Mouse (Mus musculus) intestine, embryonic 15.5 days (tissue): ENCODE results near the gene Gm10203. TPM values are rescaled to one million over a fixed set of nuclear protein-coding genes. Genes with fewer than 3 reads are reported as not detected.
"Not testable (repeated sequence)": the region's sequence is repeated elsewhere in the genome, so short reads cannot be mapped to it uniquely, and the experiment has no call there.

Source experiments
- ATAC-seq: fragments of 200-750 bp; cut with Nextera tagmentation; 2 replicates; pipeline ENCODE4 v1.8.0; 2017; ENCODE audit warnings: moderate TSS enrichment, moderate library complexity
- H3K27ac ChIP-seq: fragments of 300-500 bp; sonication (generic); 2 replicates; pipeline ENCODE4 v1.5.1; 2015; ENCODE audit warnings: mild to moderate bottlenecking, inconsistent platforms
- H3K27me3 ChIP-seq: fragments of 300-500 bp; sonication (generic); replicated peaks from 2 replicates; pipeline ENCODE4 v1.6.1; 2015; ENCODE audit warnings: inconsistent platforms
- H3K36me3 ChIP-seq: fragments of 300-500 bp; sonication (generic); 2 replicates; pipeline ENCODE4 v1.6.1; 2015; ENCODE audit warnings: inconsistent platforms
- H3K4me1 ChIP-seq: fragments of 300-500 bp; sonication (generic); replicated peaks from 2 replicates; pipeline ENCODE4 v1.6.1; 2015; ENCODE audit warnings: inconsistent platforms
- H3K4me2 ChIP-seq: fragments of 300-500 bp; sonication (generic); replicated peaks from 2 replicates; pipeline ENCODE4 v1.6.1; 2015; ENCODE audit warnings: mild to moderate bottlenecking, inconsistent platforms
- H3K4me3 ChIP-seq: fragments of 300-500 bp; sonication (generic); replicated peaks from 2 replicates; pipeline ENCODE4 v1.5.1; 2015; ENCODE audit warnings: inconsistent platforms
- H3K9ac ChIP-seq: fragments of 300-500 bp; sonication (generic); 2 replicates; pipeline ENCODE4 v1.6.1; 2015; ENCODE audit warnings: inconsistent platforms
- H3K9me3 ChIP-seq: fragments of 300-500 bp; sonication (generic); 2 replicates; pipeline ENCODE4 v1.6.1; 2016; ENCODE audit warnings: inconsistent platforms
- WGBS: fragments of 180-500 bp; shearing (Covaris S2); methylation state at CpG from one replicate; pipeline ENCODE4 v1.1.7; 2015; 5-methylcytosine and 5-hydroxymethylcytosine counted together
- polyA plus RNA-seq: library from polyadenylated mRNA; unstranded; fragments of >200 nt; fragmentation: Nextera tagmentation; extraction: Ambion mirVana; gene quantifications from 2 replicates; pipeline ENCODE4 v1.2.1, GENCODE M21; 2015

Gene Gm10203
- not detected in 2 replicates for polyA plus RNA-seq

- not testable (repeated sequence) for ATAC-seq, H3K36me3 ChIP-seq, H3K9me3 ChIP-seq, H3K27ac ChIP-seq, H3K4me1 ChIP-seq, H3K4me3 ChIP-seq, H3K27me3 ChIP-seq, H3K4me2 ChIP-seq, H3K9ac ChIP-seq
- WGBS = 85% methylated on average over 8 of the region's 8 CpGs
Measured at GRCm38 (mm10) chr6:149129870-149130269, at the start of gene Gm10203. Gm10203 (plus strand) TSS chr6:149130170.

GRCm38 (mm10) chr6:149092406-149092805 lies 37.6 kb upstream of the Gm10203 start:
- WGBS = 92% methylated on average over 6 of the region's 6 CpGs
- H3K4me3 ChIP-seq = no peak overlapping the region
- no peaks in the 10 kb centered on the region; the same call in 1 of the 2 replicates for H3K4me1 ChIP-seq

GRCm38 (mm10) chr6:149093465-149093864 lies 36.5 kb upstream of the Gm10203 start:
- no peak overlapping the region for H3K9ac ChIP-seq
- no peaks in the 10 kb centered on the region for H3K27me3 ChIP-seq
- 8% methylated on average over 5 of the region's 5 CpGs for WGBS
- H3K4me1 ChIP-seq = no peaks in the 10 kb centered on the region; the same call in 1 of the 2 replicates
- H3K36me3 ChIP-seq = no peaks in the 10 kb centered on the region
- no peak overlapping the region for H3K4me3 ChIP-seq
- H3K27ac ChIP-seq = no peak overlapping the region
- no peaks in the 10 kb centered on the region for H3K9me3 ChIP-seq
- no peak overlapping the region for H3K4me2 ChIP-seq
- ATAC-seq = peak; percentile 73; the same call in 1 of the 2 replicates

More at GRCm38 (mm10) chr6:149092406-149092805, 37.6 kb upstream of the Gm10203 start:
- Histone ChIP-seq H3K27ac (no peak overlapping the region), H3K9me3 (no peaks in the 10 kb centered on the region), H3K9ac (no peak overlapping the region), H3K27me3 (no peaks in the 10 kb centered on the region), H3K36me3 (no peaks in the 10 kb centered on the region), H3K4me2 (no peak overlapping the region)
- no peak for ATAC-seq

GRCm38 (mm10) chr6:149094555-149094954 lies 35.4 kb upstream of the Gm10203 start:
- no peak for ATAC-seq
- Histone ChIP-seq H3K9me3 (no peaks in the 10 kb centered on the region), H3K27ac (no peak overlapping the region), H3K4me2 (no peak overlapping the region), H3K36me3 (no peaks in the 10 kb centered on the region), H3K4me3 (no peak overlapping the region), H3K27me3 (no peaks in the 10 kb centered on the region), H3K9ac (no peak overlapping the region), H3K4me1 (no peaks in the 10 kb centered on the region; the same call in 1 of the 2 replicates)
- WGBS = 67% methylated on average over 1 of the region's 1 CpGs

- Histone ChIP-seq H3K9ac (no peak overlapping the region), H3K9me3 (no peaks in the 10 kb centered on the region), H3K27ac (no peak overlapping the region), H3K4me1 (no peaks in the 10 kb centered on the region; the same call in 1 of the 2 replicates), H3K4me3 (no peak overlapping the region), H3K4me2 (no peak overlapping the region), H3K36me3 (no peaks in the 10 kb centered on the region), H3K27me3 (no peaks in the 10 kb centered on the region)
- WGBS = 62% methylated on average over 6 of the region's 6 CpGs
- ATAC-seq = no peak
Measured at GRCm38 (mm10) chr6:149095389-149095788, 34.6 kb upstream of the Gm10203 start.

GRCm38 (mm10) chr6:149096233-149096632 lies 33.7 kb upstream of the Gm10203 start:
- H3K27ac ChIP-seq = no peak overlapping the region
- H3K9me3 ChIP-seq = no peaks in the 10 kb centered on the region
- no peaks in the 10 kb centered on the region; the same call in 1 of the 2 replicates for H3K4me1 ChIP-seq
- H3K27me3 ChIP-seq = no peaks in the 10 kb centered on the region
- no peak overlapping the region for H3K9ac ChIP-seq
- no peak overlapping the region for H3K4me3 ChIP-seq
- no peak for ATAC-seq
- no peaks in the 10 kb centered on the region for H3K36me3 ChIP-seq
- no peak overlapping the region for H3K4me2 ChIP-seq
- WGBS = 81% methylated on average over 2 of the region's 2 CpGs

GRCm38 (mm10) chr6:149097276-149097675 lies 32.7 kb upstream of the Gm10203 start:
- H3K27ac ChIP-seq = no peak overlapping the region
- H3K4me1 ChIP-seq = no peaks in the 10 kb centered on the region; the same call in 1 of the 2 replicates
- no peaks in the 10 kb centered on the region for H3K36me3 ChIP-seq
- no peak overlapping the region for H3K4me2 ChIP-seq
- H3K9me3 ChIP-seq = no peaks in the 10 kb centered on the region
- WGBS = 86% methylated on average over 1 of the region's 1 CpGs
- H3K27me3 ChIP-seq = no peaks in the 10 kb centered on the region
- no peak overlapping the region for H3K4me3 ChIP-seq
- H3K9ac ChIP-seq = no peak overlapping the region
- ATAC-seq = no peak

- H3K9ac ChIP-seq = no peak overlapping the region
- no peaks in the 10 kb centered on the region for H3K36me3 ChIP-seq
- H3K4me1 ChIP-seq = no peaks in the 10 kb centered on the region
- H3K9me3 ChIP-seq = no peaks in the 10 kb centered on the region
- ATAC-seq = no peak
- H3K4me2 ChIP-seq = peak overlapping the region; percentile 22; the same call in 1 of the 2 replicates
- no peak overlapping the region for H3K27ac ChIP-seq
- H3K27me3 ChIP-seq = no peaks in the 10 kb centered on the region
- H3K4me3 ChIP-seq = no peak overlapping the region
Measured at GRCm38 (mm10) chr6:149098993-149099392, 31.0 kb upstream of the Gm10203 start.

- no peaks in the 10 kb centered on the region for H3K36me3 ChIP-seq
- WGBS = under 1% methylated on average over 52 of the region's 52 CpGs
- no peaks in the 10 kb centered on the region for H3K4me1 ChIP-seq
- no peaks in the 10 kb centered on the region for H3K9me3 ChIP-seq
- peak overlapping the region; percentile 75 for H3K4me2 ChIP-seq
- H3K4me3 ChIP-seq = peak overlapping the region; percentile 95
- H3K27me3 ChIP-seq = no peaks in the 10 kb centered on the region
- H3K9ac ChIP-seq = peak overlapping the region; percentile 93
- peak overlapping the region; percentile 98 for H3K27ac ChIP-seq
- ATAC-seq = peak; percentile 49
Measured at GRCm38 (mm10) chr6:149100174-149101075, 29.5 kb upstream of the Gm10203 start.

- H3K4me1 ChIP-seq = no peaks in the 10 kb centered on the region
- H3K4me2 ChIP-seq = peak within 1 kb of the TSS; percentile 75
- no peaks in the 10 kb centered on the region for H3K27me3 ChIP-seq
- WGBS = under 1% methylated on average over 122 of the region's 124 CpGs
- no peaks in the 10 kb centered on the region for H3K9me3 ChIP-seq
- no peaks in the 10 kb centered on the region for H3K36me3 ChIP-seq
- peak within 1 kb of the TSS; percentile 93 for H3K9ac ChIP-seq
- peak within 1 kb of the TSS; percentile 95 for H3K4me3 ChIP-seq
- peak within 1 kb of the TSS; percentile 98 for H3K27ac ChIP-seq
- ATAC-seq = peak; percentile 95
Measured at GRCm38 (mm10) chr6:149101076-149101942, 28.7 kb upstream of the Gm10203 start, which contains the start of gene Dennd5b. Dennd5b (minus strand) TSS chr6:149101680.

GRCm38 (mm10) chr6:149101943-149102243 lies 28.1 kb upstream of the Gm10203 start:
- H3K9me3 ChIP-seq = no peaks in the 10 kb centered on the region
- ATAC-seq = no peak; the same call in 1 of the 2 replicates
- H3K27ac ChIP-seq = peak overlapping the region; percentile 98
- 9% methylated on average over 7 of the region's 7 CpGs for WGBS
- H3K36me3 ChIP-seq = no peaks in the 10 kb centered on the region
- H3K4me3 ChIP-seq = peak overlapping the region; percentile 95
- H3K9ac ChIP-seq = peak overlapping the region; percentile 93
- no peaks in the 10 kb centered on the region for H3K27me3 ChIP-seq
- H3K4me2 ChIP-seq = peak overlapping the region; percentile 75
- no peaks in the 10 kb centered on the region for H3K4me1 ChIP-seq

GRCm38 (mm10) chr6:149103451-149103850 lies 26.5 kb upstream of the Gm10203 start:
- Histone ChIP-seq H3K27ac (no peak overlapping the region), H3K4me3 (no peak overlapping the region), H3K36me3 (no peaks in the 10 kb centered on the region), H3K9me3 (no peaks in the 10 kb centered on the region), H3K4me2 (no peak overlapping the region), H3K9ac (no peak overlapping the region), H3K4me1 (no peaks in the 10 kb centered on the region), H3K27me3 (no peaks in the 10 kb centered on the region)
- WGBS = 76% methylated on average over 1 of the region's 1 CpGs
- no peak for ATAC-seq
